Mouse (Mus musculus): ENCODE measurements around the gene Trarg1. TPM values are rescaled to one million over a fixed set of nuclear protein-coding genes. Genes with fewer than 3 reads are reported as not detected.

Trarg1 gene
- polyA plus RNA-seq, 1 experiment from 2014 or later: 0.11 TPM

GRCm38 (mm10) chr11:76735753-76736324, 56.2 kb downstream of the Trarg1 start:
- no peak for ATAC-seq (ENCODE audit: low FRiP score, low TSS enrichment)
- Histone ChIP-seq H3K9me3 (ENCODE audit: control insufficient read depth, low read length) (no peaks in the 10 kb centered on the region), H3K9ac (replicated peaks; ENCODE audit: low read length) (no peak overlapping the region), H3K4me1 (ENCODE audit: control insufficient read depth, insufficient read depth, low read length) (no peaks in the 10 kb centered on the region), H3K4me2 (ENCODE audit: low read length) (no peak overlapping the region), H3K36me3 (ENCODE audit: control insufficient read depth, insufficient read depth, low read length) (peaks cover 46% of the 10 kb centered on the region), H3K27me3 (ENCODE audit: control insufficient read depth, insufficient read depth, low read length) (no peaks in the 10 kb centered on the region), H3K27ac (replicated peaks; ENCODE audit: low read depth, low read length) (no peak overlapping the region), H3K4me3 (replicated peaks; ENCODE audit: low read depth, low read length) (no peak overlapping the region)
- no peak for DNase-seq
- WGBS: 82% methylated on average over 4 of the region's 4 CpGs

DNA sequence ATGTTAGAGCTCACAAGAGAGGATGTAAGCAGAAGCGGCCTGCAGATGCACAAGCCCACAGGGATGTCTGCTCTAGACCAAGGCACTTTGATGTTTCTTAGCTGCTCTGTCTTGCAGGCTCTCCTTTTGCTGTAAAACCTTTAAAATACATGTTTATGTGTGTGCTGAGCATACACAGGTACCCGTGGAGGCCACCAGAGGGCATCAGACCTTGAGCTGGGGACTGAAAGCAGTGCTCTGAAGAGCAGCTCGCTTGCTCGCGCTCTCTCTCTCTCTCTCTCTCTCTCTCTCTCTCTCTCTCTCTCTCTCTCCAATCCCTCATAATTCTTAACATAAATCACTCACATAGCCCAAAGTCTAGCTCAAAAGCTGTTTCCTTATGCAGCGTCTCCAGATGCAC, 59.5 kb downstream of the Trarg1 start:
- Histone ChIP-seq H3K9me3 (ENCODE audit: control insufficient read depth, low read length) (no peaks in the 10 kb centered on the region), H3K27ac (replicated peaks; ENCODE audit: low read depth, low read length) (no peak overlapping the region), H3K4me1 (ENCODE audit: control insufficient read depth, insufficient read depth, low read length) (no peaks in the 10 kb centered on the region), H3K27me3 (ENCODE audit: control insufficient read depth, insufficient read depth, low read length) (no peaks in the 10 kb centered on the region), H3K4me2 (ENCODE audit: low read length) (no peak overlapping the region), H3K4me3 (replicated peaks; ENCODE audit: low read depth, low read length) (no peak overlapping the region), H3K9ac (replicated peaks; ENCODE audit: low read length) (no peak overlapping the region), H3K36me3 (ENCODE audit: control insufficient read depth, insufficient read depth, low read length) (peaks cover 35% of the 10 kb centered on the region)
- ATAC-seq (ENCODE audit: low FRiP score, low TSS enrichment) (no peak), DNase-seq (peak; percentile 50)
- WGBS: 70% methylated on average over 6 of the region's 6 CpGs

- Histone ChIP-seq H3K36me3 (ENCODE audit: control insufficient read depth, insufficient read depth, low read length) (peaks cover 34% of the 10 kb centered on the region), H3K9ac (replicated peaks; ENCODE audit: low read length) (no peak overlapping the region), H3K27ac (replicated peaks; ENCODE audit: low read depth, low read length) (no peak overlapping the region), H3K9me3 (ENCODE audit: control insufficient read depth, low read length) (no peaks in the 10 kb centered on the region), H3K4me3 (replicated peaks; ENCODE audit: low read depth, low read length) (no peak overlapping the region), H3K4me2 (ENCODE audit: low read length) (no peak overlapping the region), H3K4me1 (ENCODE audit: control insufficient read depth, insufficient read depth, low read length) (no peaks in the 10 kb centered on the region), H3K27me3 (ENCODE audit: control insufficient read depth, insufficient read depth, low read length) (no peaks in the 10 kb centered on the region)
- 96% methylated on average over 7 of the region's 7 CpGs for WGBS
- DNase-seq (no peak), ATAC-seq (ENCODE audit: low FRiP score, low TSS enrichment) (no peak)
These were observed 62.9 kb downstream of the Trarg1 start for GRCm38 (mm10) chr11:76742511-76742910.

- 82% methylated on average over 7 of the region's 7 CpGs for WGBS
- peak; percentile 65 for DNase-seq
- H3K36me3 ChIP-seq (ENCODE audit: control insufficient read depth, insufficient read depth, low read length): peaks cover 54% of the 10 kb centered on the region
These were observed 64.9 kb downstream of the Trarg1 start for GRCm38 (mm10) chr11:76744550-76744949.

DNA sequence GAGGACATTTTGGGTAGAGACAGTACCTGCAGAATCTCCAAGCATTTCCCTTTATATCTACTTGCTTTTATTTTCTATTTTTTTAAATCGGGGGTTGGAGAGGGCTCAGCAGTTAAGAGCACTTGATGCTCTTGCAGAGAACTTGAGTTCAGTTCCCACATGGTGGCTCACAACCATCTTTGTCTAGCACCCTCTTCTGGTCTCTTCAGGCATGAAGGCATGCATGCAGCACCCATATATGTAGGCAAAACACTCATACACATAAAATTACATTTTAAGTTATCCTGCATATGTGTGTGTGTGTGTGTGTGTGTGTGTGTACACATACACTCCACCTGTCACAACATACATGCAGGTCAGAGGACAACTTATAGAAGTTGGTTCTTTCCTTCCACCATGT, 66.3 kb downstream of the Trarg1 start:
- Histone ChIP-seq H3K9ac (replicated peaks; ENCODE audit: low read length) (no peak overlapping the region), H3K27me3 (ENCODE audit: control insufficient read depth, insufficient read depth, low read length) (no peaks in the 10 kb centered on the region), H3K4me2 (ENCODE audit: low read length) (no peak overlapping the region), H3K36me3 (ENCODE audit: control insufficient read depth, insufficient read depth, low read length) (peaks cover 65% of the 10 kb centered on the region), H3K4me3 (replicated peaks; ENCODE audit: low read depth, low read length) (no peak overlapping the region), H3K27ac (replicated peaks; ENCODE audit: low read depth, low read length) (no peak overlapping the region), H3K4me1 (ENCODE audit: control insufficient read depth, insufficient read depth, low read length) (no peaks in the 10 kb centered on the region), H3K9me3 (ENCODE audit: control insufficient read depth, low read length) (no peaks in the 10 kb centered on the region)
- no peak for ATAC-seq (ENCODE audit: low FRiP score, low TSS enrichment)
- 100% methylated on average over 1 of the region's 1 CpGs for WGBS
- DNase-seq: no peak

More at GRCm38 (mm10) chr11:76744550-76744949, 64.9 kb downstream of the Trarg1 start:
- Histone ChIP-seq H3K4me3 (replicated peaks; ENCODE audit: low read depth, low read length) (no peak overlapping the region), H3K27me3 (ENCODE audit: control insufficient read depth, insufficient read depth, low read length) (no peaks in the 10 kb centered on the region), H3K27ac (replicated peaks; ENCODE audit: low read depth, low read length) (no peak overlapping the region), H3K9ac (replicated peaks; ENCODE audit: low read length) (no peak overlapping the region), H3K4me1 (ENCODE audit: control insufficient read depth, insufficient read depth, low read length) (no peaks in the 10 kb centered on the region), H3K4me2 (ENCODE audit: low read length) (no peak overlapping the region), H3K9me3 (ENCODE audit: control insufficient read depth, low read length) (no peaks in the 10 kb centered on the region)
- no peak for ATAC-seq (ENCODE audit: low FRiP score, low TSS enrichment)

Other genes with a start within 250 kb of the Trarg1 start
- 102 and 136 TPM in 2 replicates for gene Abr, start 57.5 kb upstream of the Trarg1 start, polyA plus RNA-seq (2014; fragmentation: Nextera tagmentation; extraction: Ambion mirVana)
- 0.73 and 0.76 TPM in 2 replicates for gene Bhlha9, start 7.3 kb upstream of the Trarg1 start, polyA plus RNA-seq (2014; fragmentation: Nextera tagmentation; extraction: Ambion mirVana)
- 26.2 and 40.8 TPM in 2 replicates for gene Gosr1, start 83.8 kb downstream of the Trarg1 start, polyA plus RNA-seq (2014; fragmentation: Nextera tagmentation; extraction: Ambion mirVana)
- gene Cpd, start 167.2 kb downstream of the Trarg1 start, polyA plus RNA-seq (2014; fragmentation: Nextera tagmentation; extraction: Ambion mirVana): 8.6 and 11.8 TPM in 2 replicates
- gene Tmigd1, start 222.4 kb downstream of the Trarg1 start, polyA plus RNA-seq (2014; fragmentation: Nextera tagmentation; extraction: Ambion mirVana): 0.16 TPM in 1 of 2 replicates, not detected in the other
- gene Blmh, start 245.0 kb downstream of the Trarg1 start, polyA plus RNA-seq (2014; fragmentation: Nextera tagmentation; extraction: Ambion mirVana): 113 and 136 TPM in 2 replicates

All from midbrain, embryonic 14.5 days (tissue).